Mouse (Mus musculus) left cerebral cortex, postnatal 4 days (tissue): ENCODE results near the gene Ptchd1. TPM values are rescaled to one million over a fixed set of nuclear protein-coding genes. Genes with fewer than 3 reads are reported as not detected.

ENCODE experiments used
- DNase-seq: peaks from one replicate; pipeline ENCODE4 v3.0.0-alpha.2; 2022
- intact Hi-C: fragments of 180-260 bp; cut with DNase I; formaldehyde crosslinking; loops from one replicate; pipeline ENCODE4 v1.15.1; 2025
- total RNA-seq, 2 experiments: library from RNA; stranded (reverse); gene quantifications; 2 replicates each; pipeline ENCODE4 v1.2.3; 2021

The Ptchd1 gene
- 10 to 100 TPM; 19.9 to 24.1 TPM for total RNA-seq

DNA sequence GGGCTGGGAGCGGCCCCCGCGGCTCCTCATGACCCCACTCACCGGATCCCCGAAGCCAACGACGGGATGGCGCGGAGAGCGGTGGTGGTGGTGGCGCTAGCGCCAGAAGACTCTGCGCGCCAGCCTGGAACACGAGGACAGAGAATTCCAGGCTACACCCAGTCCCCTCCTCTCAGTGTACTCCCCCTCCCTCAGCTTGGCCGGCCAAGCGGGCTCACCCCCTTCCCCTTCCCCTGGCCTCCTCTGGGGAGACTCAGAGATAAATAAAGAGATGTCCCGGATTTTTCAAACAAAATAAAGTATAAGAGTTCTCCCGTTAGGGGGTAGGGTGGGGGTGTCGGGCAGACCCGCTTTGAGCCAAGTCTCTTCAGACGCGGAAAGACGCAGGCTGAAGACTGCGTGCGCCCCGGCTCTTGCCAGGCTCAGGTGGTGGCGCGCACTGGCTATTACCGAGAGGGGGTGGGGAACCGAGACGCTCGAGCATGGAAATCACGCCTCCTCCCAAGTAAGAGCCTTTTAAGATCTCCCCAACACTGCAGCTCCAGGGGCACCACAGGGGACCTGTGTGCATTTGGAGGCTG lies at the start of gene Ptchd1:
Ptchd1 (minus strand) TSS at position 114 of the 581 bp plus-strand sequence.
- peak; percentile 51 for DNase-seq
- intact Hi-C loops, result loop anchor here (10.0 kb wide), 2 partner anchors 1681 to 1831 kb away; no protein-coding TSS in a partner anchor

DNA sequence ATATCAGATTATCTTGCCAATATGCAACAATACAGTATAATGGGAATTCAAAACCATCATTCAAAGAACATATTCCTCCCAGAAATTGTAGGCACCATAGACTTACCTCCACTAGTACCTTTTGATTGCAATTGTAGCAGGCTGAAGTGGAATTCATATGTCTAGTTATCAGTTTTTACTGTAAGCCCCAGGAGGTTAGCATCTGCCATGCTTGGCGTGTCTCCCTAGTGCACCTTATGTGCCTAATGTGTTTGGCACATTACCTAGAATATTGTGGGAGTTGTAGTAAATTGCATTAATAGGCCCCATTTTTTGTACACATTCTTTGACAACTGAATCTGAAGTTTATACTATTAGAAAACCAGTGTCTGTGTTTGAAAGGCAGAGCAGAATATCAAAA lies 34.4 kb upstream of the Ptchd1 start:
- DNase-seq, result peak; percentile 1
- intact Hi-C loops, result no loop called here

DNA sequence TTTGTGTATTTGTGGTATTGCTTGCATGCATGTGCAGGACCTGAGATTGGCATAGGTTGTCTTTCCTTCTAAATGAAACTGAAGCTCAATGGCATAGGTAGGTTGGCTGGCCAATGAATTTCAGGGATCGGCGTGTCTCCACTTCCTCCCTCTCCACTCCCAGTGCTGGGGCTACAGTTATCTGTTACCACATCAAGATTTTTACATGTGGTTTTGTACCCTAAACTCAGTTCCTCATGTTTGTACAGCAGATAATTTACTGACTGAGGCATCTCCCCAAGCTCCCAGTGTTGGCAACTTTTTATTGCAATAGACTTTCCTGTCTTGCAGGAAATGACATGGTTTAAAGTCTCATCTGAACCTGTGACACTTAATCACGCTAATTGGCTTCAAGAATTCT lies 22.4 kb upstream of the Ptchd1 start:
- DNase-seq, result no peak
- intact Hi-C loops, result no loop called here

DNA sequence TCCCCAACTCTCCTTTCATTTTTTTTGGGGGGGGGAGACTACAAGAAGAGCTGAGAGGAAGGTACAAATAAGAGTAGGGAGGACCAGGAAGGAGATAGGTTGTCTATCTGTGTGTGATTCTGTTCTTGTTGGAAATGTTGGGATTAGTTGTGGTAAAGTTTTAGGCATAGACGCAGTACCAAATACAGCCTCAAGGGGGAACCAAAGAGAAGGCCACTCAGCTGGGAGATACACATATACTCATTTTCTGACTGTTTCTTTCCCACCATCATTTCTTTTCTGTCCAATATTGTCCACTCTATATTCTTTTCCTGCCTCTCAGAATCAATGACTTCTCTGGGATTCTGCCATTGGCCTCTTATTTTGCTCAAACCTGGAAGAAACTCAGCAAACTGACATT lies 20.4 kb upstream of the Ptchd1 start:
- intact Hi-C loops, result no loop called here
- DNase-seq, result no peak

DNA sequence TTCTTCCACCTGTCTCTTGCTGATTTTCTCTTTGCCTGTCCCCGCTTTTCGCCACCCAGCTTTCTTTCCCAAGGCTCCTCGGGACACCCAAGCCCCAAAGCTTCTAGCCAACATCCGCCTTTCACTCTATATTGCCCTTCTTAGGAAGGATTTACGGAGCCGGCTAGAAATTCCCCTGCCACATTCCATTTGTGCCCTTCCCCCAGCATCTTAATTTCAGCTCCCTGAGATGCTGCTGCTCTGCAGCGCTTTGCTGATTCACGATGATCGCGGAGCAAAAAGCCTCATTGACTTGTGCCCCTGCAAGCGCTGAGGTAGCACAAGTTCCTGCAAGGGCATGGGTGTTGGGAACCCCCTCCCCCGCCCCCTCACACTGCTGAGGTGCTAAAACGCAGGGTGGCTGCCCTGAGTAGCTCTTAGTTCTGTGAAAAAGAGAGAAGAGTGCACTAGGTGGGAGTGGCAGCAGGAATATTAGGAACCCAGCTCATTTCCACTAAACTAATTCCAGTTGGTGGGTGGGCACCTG lies 2.1 kb upstream of the Ptchd1 start:
- intact Hi-C loops, result loop anchor here (10.0 kb wide), 2 partner anchors 1679 to 1829 kb away; no protein-coding TSS in a partner anchor
- no peak for DNase-seq

DNA sequence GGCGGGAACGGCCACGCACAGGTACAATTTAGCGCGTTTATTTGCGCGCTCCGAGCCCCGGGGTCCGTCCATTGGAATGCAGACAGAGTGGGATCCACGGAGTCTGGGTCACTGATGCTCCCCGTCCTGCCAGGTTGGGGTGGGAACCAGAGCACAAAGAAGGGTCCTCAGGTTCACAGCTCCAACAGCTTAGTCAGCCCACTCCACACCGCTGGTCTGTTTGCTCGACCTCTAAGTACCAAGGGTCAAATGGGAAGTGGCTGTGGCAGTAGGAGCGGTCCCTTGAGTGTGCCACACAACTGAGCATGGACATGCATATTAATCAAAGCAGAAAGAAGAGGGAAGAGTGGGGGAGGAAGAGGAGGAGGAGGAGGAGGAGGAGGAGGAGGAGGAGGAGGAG lies 1.3 kb upstream of the Ptchd1 start:
- intact Hi-C loops, result loop anchor here (10.0 kb wide), 2 partner anchors 1680 to 1830 kb away; no protein-coding TSS in a partner anchor
- no peak for DNase-seq

DNA sequence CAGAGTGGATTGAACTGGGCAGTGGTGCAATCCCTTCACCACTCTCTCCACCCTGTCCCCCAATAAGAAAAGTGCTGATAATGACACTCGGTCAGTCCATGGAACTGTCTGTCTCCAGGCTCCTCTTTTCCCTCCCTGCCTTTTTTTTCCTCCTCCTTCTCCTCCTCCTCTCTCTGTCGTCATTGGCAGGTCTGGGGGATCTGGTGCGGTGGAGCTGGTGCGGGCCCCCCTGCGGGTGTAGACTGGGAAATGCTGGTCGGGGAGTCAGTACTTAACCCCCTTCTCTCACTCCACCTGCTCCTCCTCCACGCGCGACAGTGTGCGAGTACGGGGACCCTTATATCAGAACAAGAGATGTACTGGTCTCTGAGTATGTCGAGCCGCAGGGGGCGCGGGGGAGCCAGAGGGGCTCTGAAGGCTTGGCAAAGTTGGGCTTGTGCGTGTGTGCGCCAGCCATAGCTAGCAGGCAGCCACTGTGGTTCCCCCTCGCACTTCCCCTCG lies 777 bp upstream of the Ptchd1 start, which contains the start of gene Gm15155:
Gm15155 (plus strand) TSS at position 401 of the 501 bp plus-strand sequence.
- peak; percentile 34 for DNase-seq
- intact Hi-C loops, result loop anchor here (10.0 kb wide), 2 partner anchors 1680 to 1830 kb away; no protein-coding TSS in a partner anchor

DNA sequence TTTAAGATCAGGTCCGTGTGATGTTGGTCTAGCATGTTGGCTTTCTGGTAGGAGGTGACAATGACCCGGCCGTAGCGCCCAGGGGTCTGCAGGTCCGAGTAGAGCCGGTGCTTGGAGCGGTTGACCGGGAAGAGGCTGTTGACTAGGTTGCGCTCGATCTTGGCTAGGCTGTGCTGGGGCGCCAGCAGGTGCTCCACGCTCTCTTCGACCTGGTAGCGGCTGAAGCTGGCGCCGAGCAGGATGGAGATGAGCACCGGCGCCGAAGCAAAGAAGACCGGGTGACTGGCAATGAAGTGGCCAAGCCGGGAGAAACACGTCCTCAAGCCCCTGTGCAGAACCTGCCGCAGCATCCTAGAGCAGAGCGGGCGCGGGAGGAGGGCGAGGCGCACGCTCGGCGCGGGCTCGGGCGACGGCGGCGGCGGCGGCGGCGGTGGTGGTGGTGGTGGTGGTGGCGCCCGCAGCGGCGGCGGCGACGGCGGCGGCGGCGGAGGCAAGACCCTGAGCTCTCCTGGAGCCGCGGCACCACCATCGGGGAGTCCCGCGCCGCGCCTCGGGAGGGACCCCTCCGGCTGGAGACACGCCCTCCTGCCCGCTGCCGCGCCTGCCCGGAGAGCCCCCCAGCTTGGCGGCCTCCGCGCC lies 534 bp downstream of the Ptchd1 start:
- intact Hi-C loops, result loop anchor here (10.0 kb wide), 2 partner anchors 1682 to 1832 kb away; no protein-coding TSS in a partner anchor
- DNase-seq, result peak; percentile 18

DNA sequence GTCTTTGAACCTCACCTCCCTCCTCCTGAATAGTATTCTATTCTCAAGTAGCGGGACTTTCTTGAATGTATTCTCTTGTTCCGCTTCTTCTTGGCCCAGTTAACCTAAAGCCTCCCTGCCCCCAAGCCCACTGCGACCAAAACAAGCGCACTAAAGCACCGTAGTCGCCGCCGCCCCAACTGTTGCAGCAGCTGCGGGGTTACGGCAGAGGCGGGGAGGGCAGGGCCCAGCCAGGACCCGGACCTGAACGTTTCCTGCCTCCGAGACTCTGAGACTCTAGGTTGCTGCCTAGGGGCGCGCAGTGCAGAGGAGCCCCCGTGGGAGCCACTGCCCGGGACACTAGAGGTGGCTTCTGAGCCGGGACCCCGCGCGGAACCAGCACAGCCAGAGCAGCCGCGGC lies 1.1 kb downstream of the Ptchd1 start:
- intact Hi-C loops, result loop anchor here (10.0 kb wide), 2 partner anchors 1682 to 1832 kb away; no protein-coding TSS in a partner anchor
- peak; percentile 15 for DNase-seq

DNA sequence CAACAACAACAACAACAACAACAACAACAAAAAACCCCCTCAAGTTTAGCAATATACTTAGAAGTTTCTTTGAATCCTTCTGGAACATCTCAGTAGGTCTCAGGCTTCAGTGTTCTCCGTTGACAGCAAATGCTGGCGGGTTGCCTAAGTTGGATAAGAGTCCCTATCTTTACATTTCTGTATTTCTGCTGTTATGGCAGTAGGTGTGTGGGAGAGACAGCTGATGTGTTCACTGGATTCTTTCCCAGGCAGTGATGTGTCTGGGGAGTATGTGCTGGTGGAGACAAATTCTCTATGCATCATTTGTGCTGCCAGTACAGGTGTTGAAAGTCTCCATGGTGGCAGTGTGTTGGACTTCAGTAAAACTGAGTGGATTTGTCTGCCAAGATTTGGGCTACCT lies 22.4 kb downstream of the Ptchd1 start:
- intact Hi-C loops, result no loop called here
- no peak for DNase-seq

DNA sequence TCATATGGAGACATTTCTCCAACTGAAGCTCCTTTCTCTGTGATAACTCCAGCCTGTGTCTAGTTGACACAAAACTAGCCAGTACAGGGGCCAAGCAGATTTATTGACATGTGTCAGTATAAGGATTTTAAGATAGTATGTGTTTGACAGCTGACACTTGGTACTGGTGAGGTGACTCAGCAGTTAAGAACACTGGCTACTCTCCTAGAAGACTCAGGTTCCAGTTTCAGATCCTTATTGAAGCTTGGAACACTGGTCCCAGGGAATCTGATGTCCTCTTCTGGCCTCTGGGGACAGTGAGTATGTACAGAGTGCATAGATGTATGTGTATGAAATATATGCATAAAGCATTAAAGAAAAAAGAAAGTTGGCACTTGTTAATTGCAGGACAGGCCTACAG lies 27.2 kb downstream of the Ptchd1 start:
- intact Hi-C loops, result no loop called here
- no peak for DNase-seq

DNA sequence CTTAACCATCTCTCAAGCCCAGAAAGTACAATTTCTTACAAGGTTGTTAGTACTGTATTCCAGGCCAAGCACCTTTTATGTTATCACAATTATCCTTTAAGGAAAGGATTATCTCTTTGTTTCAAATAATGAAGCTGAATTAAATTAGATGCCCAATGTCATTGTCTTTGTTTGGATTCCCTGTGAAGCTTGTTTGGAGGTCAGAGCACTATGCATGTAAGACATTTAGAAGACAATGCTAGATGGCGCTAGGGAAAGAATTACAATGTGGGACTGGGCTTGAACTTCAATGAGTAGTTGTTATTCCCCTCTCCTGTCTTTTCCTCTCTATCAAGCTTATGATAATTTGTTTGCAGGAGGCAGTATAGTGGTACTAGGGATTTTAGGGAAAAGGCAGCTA lies 28.9 kb downstream of the Ptchd1 start:
- intact Hi-C loops, result no loop called here
- DNase-seq, result no peak

DNA sequence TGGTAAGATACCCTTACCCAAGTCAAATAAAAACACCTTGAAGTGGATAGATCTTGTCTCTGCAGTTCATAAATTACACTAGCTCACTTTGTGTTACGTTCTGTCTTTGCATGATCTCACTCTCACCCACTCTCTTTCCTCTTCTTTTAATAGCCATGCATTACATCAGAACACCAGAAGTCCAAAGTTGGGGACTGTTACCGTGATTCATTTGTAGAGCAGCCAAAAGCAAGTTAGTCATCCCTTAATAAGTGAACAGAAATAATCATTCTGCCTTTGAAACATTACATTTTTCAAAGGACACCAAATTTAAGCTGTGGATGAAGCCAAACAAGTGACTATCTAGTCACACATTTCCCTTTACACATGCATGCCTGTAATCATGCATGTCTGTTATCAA lies 31.1 kb downstream of the Ptchd1 start:
- intact Hi-C loops, result no loop called here
- DNase-seq, result no peak

DNA sequence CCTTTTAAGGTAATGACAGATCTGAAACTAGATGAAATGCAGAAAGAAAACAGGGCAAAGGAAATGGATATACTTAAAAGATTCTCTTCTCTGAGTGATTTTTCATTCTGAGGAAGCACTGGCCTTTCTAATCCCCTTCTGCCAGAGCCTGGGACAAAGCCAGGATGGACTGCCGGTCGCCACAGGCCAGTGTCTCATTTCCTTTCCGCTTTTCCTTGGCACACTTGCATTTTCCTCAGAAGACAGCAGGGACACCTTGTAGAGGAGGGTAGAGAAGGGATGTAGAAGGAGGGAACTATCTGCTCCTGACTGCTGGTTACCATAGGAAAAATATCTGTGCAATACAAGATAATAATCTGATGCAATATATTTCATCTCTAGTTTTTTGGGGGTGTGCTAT lies 32.1 kb downstream of the Ptchd1 start:
- intact Hi-C loops, result no loop called here
- peak; percentile 50 for DNase-seq

DNA sequence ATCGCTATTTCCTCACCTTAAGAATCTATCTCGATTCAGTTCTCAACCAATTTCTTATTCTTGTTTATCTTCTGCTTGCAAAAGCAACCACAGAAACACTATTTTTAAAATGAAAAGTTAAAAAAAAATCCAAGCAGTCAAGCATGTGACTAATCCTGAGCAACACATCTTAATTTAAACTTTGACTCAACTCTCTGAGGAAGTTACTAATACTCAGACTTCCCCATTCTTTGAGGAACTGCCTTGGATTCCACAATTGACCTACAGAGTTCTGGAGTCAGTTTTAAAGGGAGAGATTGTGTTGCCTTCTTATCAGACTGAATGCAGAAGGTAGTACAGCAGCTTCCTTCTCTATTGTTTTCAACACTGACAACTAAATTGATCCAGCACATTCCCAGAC lies 39.0 kb downstream of the Ptchd1 start:
- intact Hi-C loops, result no loop called here
- DNase-seq, result no peak

DNA sequence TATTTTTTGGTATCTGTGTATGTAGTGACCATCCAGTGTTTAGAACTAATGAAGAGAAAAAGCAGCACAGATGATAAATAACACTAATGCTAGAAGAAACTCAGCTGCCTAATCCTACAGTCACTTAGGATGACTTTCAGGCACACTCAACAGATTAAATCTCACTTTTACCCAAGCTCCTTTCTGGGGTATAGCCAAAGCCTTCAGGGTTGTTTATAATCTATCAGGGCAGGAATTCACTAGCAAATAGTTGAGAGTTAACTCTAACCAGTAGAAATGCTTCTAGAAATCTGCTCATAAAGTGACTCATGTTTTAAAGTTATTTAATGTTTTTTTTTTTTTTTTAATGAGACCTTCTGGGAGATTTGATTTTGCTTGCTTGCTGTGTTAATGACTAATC lies 43.8 kb downstream of the Ptchd1 start:
- intact Hi-C loops, result no loop called here
- no peak for DNase-seq

DNA sequence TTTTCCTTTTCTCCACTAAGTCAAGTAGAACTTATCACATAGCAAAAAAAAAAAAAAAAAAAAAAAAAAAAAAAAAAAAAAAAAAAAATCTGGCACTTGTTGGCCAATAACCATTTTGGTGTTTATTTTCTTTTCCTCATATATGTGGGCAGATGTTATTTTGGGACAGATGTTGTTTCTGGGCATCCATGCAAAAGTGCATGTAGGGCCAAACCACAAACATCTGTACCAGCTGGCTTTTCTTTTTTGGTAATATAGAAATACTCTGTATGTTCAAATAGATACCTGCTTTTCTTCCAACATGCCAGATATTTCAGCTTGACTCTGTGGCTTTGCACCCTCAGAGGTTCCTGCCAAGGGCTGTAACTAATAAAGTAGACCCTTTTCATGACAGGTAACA lies 51.2 kb downstream of the Ptchd1 start:
- DNase-seq, result no peak
- intact Hi-C loops, result no loop called here

DNA sequence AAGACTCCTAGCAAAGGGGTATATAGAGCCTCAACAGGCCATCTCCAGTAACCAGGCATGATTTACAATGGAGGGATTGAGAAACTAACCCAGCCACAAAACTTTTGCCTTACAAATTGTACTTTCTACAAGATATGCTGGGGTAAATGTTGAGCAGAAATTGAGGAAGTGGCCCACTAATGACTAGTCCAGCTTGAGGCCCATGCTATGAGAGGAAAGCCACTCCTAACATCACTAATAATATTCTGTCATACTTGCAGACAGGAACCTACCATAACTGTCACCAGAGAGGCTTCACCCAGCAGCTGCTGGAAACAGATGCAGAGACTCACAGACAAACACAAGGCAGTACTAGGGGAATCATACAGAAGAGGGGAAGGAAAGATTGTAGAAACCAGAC lies 79.8 kb downstream of the Ptchd1 start:
- no peak for DNase-seq
- intact Hi-C loops, result no loop called here
